Mouse (Mus musculus) embryonic facial prominence, embryonic 13.5 days (tissue): ENCODE measurements around the gene Zfp318. TPM values are rescaled to one million over a fixed set of nuclear protein-coding genes. Genes with fewer than 3 reads are reported as not detected.

Experiments used
- polyA plus RNA-seq: library from polyadenylated mRNA; unstranded; fragments of >200 nt; fragmentation: Nextera tagmentation; extraction: Ambion mirVana; gene quantifications from 2 replicates; pipeline ENCODE4 v1.2.1, GENCODE M21; 2015

The Zfp318 gene
- polyA plus RNA-seq, 1 experiment from 2014 or later: 11.4 TPM

Other genes with a start within 250 kb of the Zfp318 start
- 10.6 and 11.7 TPM in 2 replicates for gene Rsph9, start 239.5 kb upstream of the Zfp318 start, polyA plus RNA-seq
- 32.7 and 36.9 TPM in 2 replicates for gene Mad2l1bp, start 230.2 kb upstream of the Zfp318 start, polyA plus RNA-seq
- 45.4 and 49.0 TPM in 2 replicates for gene Gtpbp2, start 222.7 kb upstream of the Zfp318 start, polyA plus RNA-seq
- 20.4 and 24.4 TPM in 2 replicates for gene Polh, start 181.1 kb upstream of the Zfp318 start, polyA plus RNA-seq
- gene Xpo5, start 180.9 kb upstream of the Zfp318 start, polyA plus RNA-seq: 43.6 and 43.8 TPM in 2 replicates
- gene Polr1c, start 135.7 kb upstream of the Zfp318 start, polyA plus RNA-seq: 103 and 104 TPM in 2 replicates
- gene Yipf3, start 135.7 kb upstream of the Zfp318 start, polyA plus RNA-seq: 82.8 and 95.7 TPM in 2 replicates
- 1.4 and 1.9 TPM in 2 replicates for gene Lrrc73, start 130.2 kb upstream of the Zfp318 start, polyA plus RNA-seq
- gene Tjap1, start 100.7 kb upstream of the Zfp318 start, polyA plus RNA-seq: 55.6 and 57.9 TPM in 2 replicates
- 7.8 and 8.6 TPM in 2 replicates for gene Dlk2, start 86.3 kb upstream of the Zfp318 start, polyA plus RNA-seq
- gene Abcc10, start 55.4 kb upstream of the Zfp318 start, polyA plus RNA-seq: 6.1 and 6.3 TPM in 2 replicates
- 1.1 and 3.3 TPM in 2 replicates for gene Crip3, start 45.2 kb downstream of the Zfp318 start, polyA plus RNA-seq
- not detected in 2 replicates for gene Slc22a7, start 54.7 kb downstream of the Zfp318 start, polyA plus RNA-seq
- gene Ttbk1, start 103.9 kb downstream of the Zfp318 start, polyA plus RNA-seq: 0.14 and 0.27 TPM in 2 replicates
- gene Dnph1, start 113.0 kb downstream of the Zfp318 start, polyA plus RNA-seq: 60.8 and 63.5 TPM in 2 replicates
- 10.7 and 11.4 TPM in 2 replicates for gene Cul9, start 162.7 kb downstream of the Zfp318 start, polyA plus RNA-seq
- 6.3 and 8.9 TPM in 2 replicates for gene Srf, start 172.4 kb downstream of the Zfp318 start, polyA plus RNA-seq
- gene Ptk7, start 245.8 kb downstream of the Zfp318 start, polyA plus RNA-seq: 148 and 149 TPM in 2 replicates